Mouse (Mus musculus) layer of hippocampus, postnatal 10 days (tissue): ENCODE measurements around the gene Gm21981. TPM values are rescaled to one million over a fixed set of nuclear protein-coding genes. Genes with fewer than 3 reads are reported as not detected.

ENCODE experiments used
- DNase-seq, 2 experiments: peaks; one replicate each; pipeline ENCODE4 v3.0.0; 2021; ENCODE audit warnings: low spot score in 2 of 2
- long read RNA-seq: library from polyadenylated mRNA; stranded (forward); transcript quantifications from one replicate; pipeline ENCODE4 v2.0.0, GENCODE M21; 2023
- total RNA-seq, 2 experiments: library from RNA; stranded (reverse); gene quantifications; 2 replicates each; pipeline ENCODE4 v1.2.3; 2021

Gene Gm21981
- 1 to 10 TPM; 4.4 to 5.7 TPM for total RNA-seq
- long read RNA-seq, partial matches to known transcripts = 2 of 2 reads
- long read RNA-seq, other reads (novel, unspliced or antisense) = 0 of 2 reads

DNA sequence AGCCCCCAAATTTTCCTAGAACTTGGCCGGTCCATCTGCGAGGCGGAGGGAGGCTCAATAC, at the start of gene Gm21981:
Gm21981 (minus strand) TSS at position 14 of the 61 bp plus-strand sequence.
- no peak for DNase-seq

- DNase-seq = no peak
Observed at GRCm38 (mm10) chr17:47742991-47743734, 48.9 kb upstream of the Gm21981 start.

DNA sequence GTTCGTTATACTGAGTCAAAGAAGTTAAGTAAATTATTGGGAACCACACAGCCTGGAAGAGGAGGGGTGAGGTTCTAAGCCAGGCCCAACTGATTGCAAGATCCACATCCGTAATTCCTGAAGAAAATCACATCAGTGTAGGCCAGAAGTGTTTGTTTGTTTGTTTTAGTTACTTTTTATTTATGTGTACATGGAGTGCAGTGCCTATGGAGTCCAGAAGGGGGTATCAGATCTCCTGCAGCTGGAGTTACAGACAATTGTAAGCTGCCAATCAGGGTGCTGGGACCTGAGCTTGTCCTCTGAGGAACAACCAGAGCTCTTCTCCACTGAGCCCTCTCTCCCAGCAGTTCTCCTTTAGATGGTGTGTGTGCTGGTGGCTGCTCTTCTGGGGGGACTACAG, 45.9 kb upstream of the Gm21981 start:
- DNase-seq = no peak

DNA sequence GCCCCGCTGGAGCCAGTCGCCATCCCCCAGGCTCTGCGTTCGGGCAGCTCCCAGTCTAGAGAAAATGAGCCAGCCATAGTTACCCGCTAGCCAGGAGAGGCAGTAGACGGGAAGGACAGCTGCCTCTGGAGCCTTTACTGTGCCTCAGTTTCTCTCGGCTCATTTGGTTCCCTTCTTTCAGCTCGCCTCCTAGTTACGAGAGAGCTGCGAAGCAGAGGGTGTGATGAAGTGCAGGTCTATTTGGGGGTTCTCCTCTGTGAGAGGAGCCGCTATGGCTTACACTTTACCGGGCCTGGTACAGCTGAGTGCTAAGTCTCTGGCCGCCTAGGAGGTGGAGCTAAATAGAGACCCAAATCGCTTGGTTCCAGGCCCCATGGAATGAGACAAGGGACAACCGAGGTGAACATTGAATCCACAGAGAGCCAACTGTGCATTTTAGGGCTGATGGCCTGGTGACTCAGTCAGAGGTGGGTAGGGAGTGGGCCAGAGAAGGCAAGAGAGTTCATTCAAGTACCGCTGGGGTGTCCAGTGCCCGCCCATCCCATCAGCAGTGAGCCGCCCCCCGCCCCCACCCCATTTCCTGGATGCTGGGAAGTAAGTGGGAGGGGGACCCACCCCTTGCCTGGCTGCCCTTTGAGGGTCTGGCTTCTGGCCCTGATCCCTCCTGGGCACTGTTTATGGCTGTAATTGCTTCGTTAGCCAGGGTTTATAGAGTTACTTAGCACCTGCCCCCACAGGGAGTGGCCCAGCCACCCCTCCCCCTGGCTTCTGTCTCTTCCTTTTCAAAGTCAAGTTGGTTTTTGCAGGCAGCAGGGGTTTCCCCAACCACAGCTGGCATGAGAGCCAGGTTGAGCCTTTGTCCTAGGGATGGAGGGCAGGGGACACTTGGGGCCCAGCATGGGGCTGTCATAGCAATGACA, 44.9 kb upstream of the Gm21981 start:
- no peak for DNase-seq

GRCm38 (mm10) chr17:47738066-47738878, 44.0 kb upstream of the Gm21981 start:
- peak; percentile 29 to 55 for DNase-seq

- peak; percentile 59 to 78 for DNase-seq
Observed at GRCm38 (mm10) chr17:47737271-47738065, 43.2 kb upstream of the Gm21981 start.

DNA sequence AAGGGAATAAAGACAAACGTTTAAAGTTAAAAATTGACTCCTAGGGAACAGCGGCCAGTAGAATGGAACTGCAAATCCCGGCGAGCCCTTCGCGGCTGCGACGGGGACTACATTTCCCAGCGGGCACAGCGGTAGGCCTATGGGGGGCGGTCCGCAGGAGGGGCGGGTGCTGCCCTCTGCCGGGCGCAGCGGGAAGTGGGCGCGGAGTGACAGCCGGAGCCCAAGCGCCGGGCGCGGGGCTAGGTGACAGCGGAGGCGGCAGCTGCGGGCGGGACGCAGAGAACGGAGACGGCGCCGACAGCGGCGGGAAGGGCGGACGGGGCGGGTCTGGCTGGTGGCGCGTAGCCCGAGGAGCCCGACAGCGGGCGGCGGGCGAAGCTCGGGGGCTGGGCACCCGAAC, 42.6 kb upstream of the Gm21981 start, which contains the start of gene Tfeb:
Tfeb (plus strand) TSS at position 175 of the 400 bp plus-strand sequence.
- peak; percentile 99 for DNase-seq

DNA sequence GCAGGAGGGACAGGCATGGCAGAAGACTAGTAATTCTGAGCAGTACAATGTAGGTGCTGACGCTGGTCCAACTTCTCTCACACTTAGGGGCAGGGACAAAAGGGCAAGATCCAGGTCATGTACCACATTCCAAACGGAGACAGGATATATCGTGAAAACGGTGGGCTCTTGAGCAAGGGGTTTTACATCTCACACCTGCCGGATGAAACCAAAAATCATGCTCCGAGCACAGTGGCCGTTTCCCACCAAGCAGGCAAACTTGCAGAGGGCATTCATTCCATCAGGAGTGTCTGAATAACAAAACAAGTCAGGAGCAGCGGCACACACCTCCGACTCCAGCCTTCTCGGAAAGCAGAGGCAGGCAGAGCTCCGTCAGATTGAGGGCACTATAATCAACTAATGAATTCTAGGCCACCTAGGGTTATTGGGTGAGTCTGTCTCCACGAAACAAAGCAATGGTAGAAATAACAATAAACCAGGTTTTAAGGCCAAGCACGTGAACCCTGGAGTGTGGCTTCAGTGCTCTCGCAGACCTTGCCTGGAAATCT, 41.4 kb upstream of the Gm21981 start:
- DNase-seq = no peak

DNA sequence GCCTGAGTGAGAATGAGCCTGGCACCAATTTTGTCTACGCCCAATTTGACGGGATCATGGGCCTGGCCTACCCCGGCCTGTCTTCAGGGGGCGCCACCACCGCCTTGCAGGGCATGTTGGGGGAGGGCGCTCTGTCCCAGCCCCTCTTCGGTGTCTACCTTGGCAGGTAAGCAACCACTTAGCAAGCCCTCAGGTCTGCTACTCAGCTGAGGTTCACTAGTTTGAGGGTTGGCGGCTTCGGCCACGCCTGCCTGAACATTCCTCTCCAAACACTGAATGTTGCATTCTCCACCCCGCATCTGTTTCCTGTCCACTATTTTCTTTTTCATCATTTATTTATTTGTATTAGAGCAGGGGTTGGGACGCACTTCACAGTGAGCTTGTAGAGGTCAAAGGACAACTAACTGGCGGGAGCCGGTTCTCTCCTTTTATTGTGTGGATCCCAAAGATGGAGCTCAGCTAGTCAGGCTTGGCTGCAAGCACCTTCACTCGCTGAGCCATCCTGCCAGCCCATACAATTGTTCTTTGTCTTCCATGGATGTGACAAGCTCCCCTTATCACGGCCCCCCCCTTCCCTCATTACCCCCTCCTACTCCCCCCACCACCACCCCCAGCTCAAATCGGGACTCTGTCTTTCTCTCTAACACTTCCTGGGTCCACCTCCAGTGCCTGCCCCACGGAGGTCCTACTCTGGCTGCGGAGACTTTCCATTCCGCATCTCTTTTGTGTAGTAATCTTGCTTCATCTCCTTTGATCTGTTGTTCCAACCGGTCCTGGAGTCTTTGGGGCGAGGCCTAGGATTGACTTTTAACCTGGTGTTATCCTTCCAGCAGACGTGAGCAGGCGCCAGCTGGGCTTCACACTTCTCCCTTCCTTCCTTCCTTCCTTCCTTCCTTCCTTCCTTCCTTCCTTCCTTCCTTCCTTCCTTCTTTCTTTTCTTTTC, 36.6 kb upstream of the Gm21981 start:
- DNase-seq = no peak

GRCm38 (mm10) chr17:47726566-47726965, 32.3 kb upstream of the Gm21981 start, which contains the start of gene Pgc:
Gene Pgc (plus strand): TSS chr17:47726842.
- no peak for DNase-seq

DNA sequence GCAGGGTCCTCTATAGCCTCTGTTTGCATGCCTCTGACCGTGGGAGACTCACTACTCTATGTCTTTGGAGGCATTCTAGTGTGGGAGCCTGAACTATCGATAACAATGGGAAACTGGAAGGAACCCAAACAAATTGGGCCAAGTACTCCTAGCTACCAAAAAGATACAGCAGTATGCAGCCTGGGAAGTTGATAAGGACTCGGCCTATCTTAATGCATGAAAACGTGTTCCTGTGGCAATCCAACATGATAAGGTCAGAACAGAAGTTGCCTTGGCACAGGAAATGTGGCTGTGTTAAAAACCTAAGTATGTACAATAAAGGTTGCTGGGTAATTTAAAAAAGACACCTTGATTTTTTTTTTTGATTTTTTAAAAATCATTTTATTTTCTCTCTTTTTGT, 26.9 kb upstream of the Gm21981 start:
- no peak for DNase-seq

GRCm38 (mm10) chr17:47715037-47715436, 20.8 kb upstream of the Gm21981 start:
- DNase-seq = no peak

DNA sequence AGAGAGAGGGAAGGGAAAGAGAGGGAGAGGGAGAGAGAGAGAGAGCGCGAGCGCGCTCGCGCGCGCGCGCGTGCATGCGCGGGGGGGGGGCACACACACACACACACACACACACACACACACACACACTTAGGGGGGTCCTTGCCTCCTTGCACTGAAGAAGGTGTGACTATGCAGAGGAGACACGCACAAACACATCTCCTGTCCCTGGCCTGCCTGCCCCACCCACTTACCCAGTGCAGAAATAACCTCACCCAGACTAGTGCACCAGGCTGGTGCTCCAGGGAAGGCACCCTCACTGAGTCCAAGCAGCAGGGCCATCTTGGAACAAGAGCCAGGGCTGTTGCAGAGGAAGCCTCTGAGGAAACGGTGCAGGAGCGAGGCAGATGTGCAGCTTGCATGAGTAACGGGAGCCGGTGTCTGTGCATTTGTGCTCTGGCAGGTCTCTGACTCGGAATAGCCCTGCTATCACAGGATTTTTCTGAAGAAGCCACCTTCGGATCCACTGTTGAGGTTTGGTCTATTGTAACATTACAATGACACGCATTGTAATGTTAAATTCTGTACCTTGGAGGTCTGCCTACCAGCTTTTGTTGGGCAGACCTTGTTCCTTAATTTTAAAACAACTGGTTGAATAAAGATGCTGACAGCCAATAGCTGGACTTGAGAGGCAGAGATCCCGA, 18.8 kb upstream of the Gm21981 start:
- no peak for DNase-seq

DNA sequence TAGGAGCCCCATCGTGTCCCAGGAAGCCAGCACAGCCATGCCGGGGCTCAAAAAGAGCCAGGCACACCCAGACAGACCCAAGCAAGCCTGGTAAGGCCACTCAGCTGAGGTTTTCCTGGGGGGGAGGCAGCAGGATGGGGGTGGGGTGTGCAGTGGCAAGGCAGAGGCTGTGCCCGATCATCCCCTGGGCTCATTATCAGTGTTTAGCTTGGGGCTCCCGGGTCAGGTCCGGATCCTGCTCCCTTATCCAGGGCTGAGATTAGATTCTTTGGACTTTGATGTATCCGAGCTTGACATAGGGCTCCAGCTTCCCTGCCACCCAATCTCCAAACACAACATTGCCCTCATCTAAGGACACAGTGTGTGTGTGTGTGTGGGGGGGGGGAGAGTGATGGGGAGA, 17.6 kb upstream of the Gm21981 start:
- DNase-seq = no peak

GRCm38 (mm10) chr17:47710036-47710435, 15.8 kb upstream of the Gm21981 start:
- no peak for DNase-seq

DNA sequence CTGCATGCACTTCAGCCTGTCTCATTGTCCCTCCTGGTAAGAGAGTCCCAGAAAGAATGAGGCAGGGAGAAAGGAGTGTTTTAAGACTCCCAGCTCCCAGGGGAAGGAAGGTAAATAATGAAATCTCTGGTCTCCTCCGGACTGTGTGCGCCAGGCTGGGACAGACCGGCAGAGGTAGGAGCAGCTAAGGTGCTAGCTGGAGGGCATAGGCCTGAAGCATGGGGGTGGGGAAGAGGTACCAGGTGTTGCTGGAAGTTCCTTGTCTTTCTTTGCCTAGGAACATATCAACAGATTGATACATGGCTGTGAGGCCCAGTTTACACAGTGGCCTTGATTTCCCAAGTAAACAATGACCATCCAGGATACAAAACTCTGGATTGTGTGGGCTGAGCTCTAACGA, 14.7 kb upstream of the Gm21981 start:
- DNase-seq = no peak

- no peak for DNase-seq
Observed at GRCm38 (mm10) chr17:47707961-47708360, 13.7 kb upstream of the Gm21981 start.

- DNase-seq = no peak
Observed at GRCm38 (mm10) chr17:47706196-47706595, 11.9 kb upstream of the Gm21981 start.

DNA sequence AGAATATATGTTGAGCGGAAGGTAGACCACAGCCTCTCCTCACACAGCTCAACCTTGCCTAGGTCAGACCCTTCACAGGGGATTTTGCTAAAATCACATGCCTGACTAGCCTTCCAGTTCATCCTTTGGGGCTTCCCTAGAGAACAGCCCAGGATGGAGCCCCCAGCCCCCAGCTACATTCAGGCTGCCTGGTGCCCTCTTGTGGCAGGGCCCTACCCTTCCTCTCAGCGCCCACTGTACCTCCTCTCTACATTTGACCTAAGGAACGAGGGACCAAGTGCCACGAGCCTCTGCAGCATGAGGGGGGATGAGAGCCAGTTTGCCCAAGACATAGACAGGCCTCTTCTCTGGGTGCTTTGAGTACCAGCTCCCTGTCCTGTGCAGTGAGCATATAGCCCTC, 10.4 kb upstream of the Gm21981 start:
- no peak for DNase-seq
